In genomic region chr19:42129509-42130293, GRCm38 (mm10) we compare ENCODE assay signal across 8 mouse cellular contexts. TPM values are rescaled to one million over a fixed set of nuclear protein-coding genes. Genes with fewer than 3 reads are reported as not detected.
DNase-seq lines count a peak whose midpoint lies in the region; ATAC-seq and TF ChIP-seq lines count a peak whose summit lies in the region.

No protein-coding gene starts in this region.

- 15% methylated on average over 14 of the region's 14 CpGs for WGBS in thymus, adult 2 months
- WGBS in intestine, postnatal 0 days: 48% methylated on average over 14 of the region's 14 CpGs
- 26% methylated on average over 14 of the region's 14 CpGs for WGBS in neural tube, embryonic 11.5 days

- H3K4me2 ChIP-seq in intestine, postnatal 0 days (replicated peaks; ENCODE audit: low read depth): peak overlapping the region; percentile 90
- H3K4me2 ChIP-seq in neural tube, embryonic 11.5 days (ENCODE audit: low read depth): peak overlapping the region; percentile 94

- no peaks in the 10 kb centered on the region for H3K27me3 ChIP-seq in thymus, adult 2 months (ENCODE audit: control insufficient read depth, insufficient read depth, low read length)
- H3K27me3 ChIP-seq in intestine, postnatal 0 days (replicated peaks; ENCODE audit: control insufficient read depth, insufficient read depth, low read length): no peaks in the 10 kb centered on the region
- no peaks in the 10 kb centered on the region for H3K27me3 ChIP-seq in neural tube, embryonic 11.5 days (ENCODE audit: control insufficient read depth, insufficient read depth, low read length)

- TF ChIP-seq POLR2A in thymus, adult 2 months (IDR thresholded peaks at IDR 0.05; ENCODE audit: control insufficient read depth, extremely low read depth, insufficient read depth, low read length, poor library complexity): no peak

- no peaks in the 10 kb centered on the region for H3K36me3 ChIP-seq in thymus, adult 2 months (ENCODE audit: control insufficient read depth, insufficient read depth, low read length)
- peaks cover 5% of the 10 kb centered on the region for H3K36me3 ChIP-seq in intestine, postnatal 0 days (ENCODE audit: control insufficient read depth, insufficient read depth)
- H3K36me3 ChIP-seq in neural tube, embryonic 11.5 days (ENCODE audit: control insufficient read depth, insufficient read depth, low read length): no peaks in the 10 kb centered on the region

- no peak overlapping the region for H3K9ac ChIP-seq in intestine, postnatal 0 days (ENCODE audit: low read depth, low read length)
- H3K9ac ChIP-seq in neural tube, embryonic 11.5 days (ENCODE audit: low read length): peak overlapping the region; percentile 12

- H3K27ac ChIP-seq in thymus, adult 2 months (ENCODE audit: control insufficient read depth, insufficient read depth, low read length): peak overlapping the region; percentile 46
- H3K27ac ChIP-seq in intestine, postnatal 0 days (ENCODE audit: low read depth, low read length): peak overlapping the region; percentile 74
- no peak overlapping the region; the same call in 1 of the 2 replicates for H3K27ac ChIP-seq in neural tube, embryonic 11.5 days (ENCODE audit: low read depth, low read length)

- ATAC-seq in intestine, postnatal 0 days: peak; percentile 13
- 0 out of 2 replicates have a peak, but pooled peaks have one; percentile 18 for ATAC-seq in neural tube, embryonic 11.5 days (ENCODE audit: insufficient read depth, low FRiP score, low TSS enrichment)

- no peak for TF ChIP-seq CTCF in thymus, adult 2 months (IDR thresholded peaks at IDR 0.05; ENCODE audit: borderline replicate concordance, control insufficient read depth, extremely low read depth, insufficient read depth, low read length, poor library complexity)
- no peak for TF ChIP-seq CTCF in intestine, postnatal 0 days (IDR thresholded peaks at IDR 0.05; ENCODE audit: low read depth)

- no peaks in the 10 kb centered on the region for H3K9me3 ChIP-seq in intestine, postnatal 0 days (ENCODE audit: control insufficient read depth)
- H3K9me3 ChIP-seq in neural tube, embryonic 11.5 days (ENCODE audit: control insufficient read depth, low read length): no peaks in the 10 kb centered on the region

- peaks cover 17% of the 10 kb centered on the region for H3K4me1 ChIP-seq in thymus, adult 2 months (replicated peaks; ENCODE audit: control insufficient read depth, insufficient read depth, low read length)
- 0 out of 2 replicates have a peak, but pooled peaks cover 3% of the 10 kb centered on the region for H3K4me1 ChIP-seq in intestine, postnatal 0 days (replicated peaks; ENCODE audit: control insufficient read depth, insufficient read depth, low read length)
- peaks cover 13% of the 10 kb centered on the region for H3K4me1 ChIP-seq in neural tube, embryonic 11.5 days (ENCODE audit: control insufficient read depth, insufficient read depth, low read length)

- DNase-seq in cerebellum, adult 9-11 months: peak; percentile 42
- DNase-seq in cerebellum, postnatal 4 days (ENCODE audit: low spot score in 2 of 2): no peak
- DNase-seq in thymus, adult 2 months: peak; percentile 22
- DNase-seq in thymus, postnatal 10 days (ENCODE audit: low spot score in 2 of 2): no peak
- DNase-seq in neural tube, embryonic 11.5 days (ENCODE audit: low spot score): peak; percentile 30
- DNase-seq in gastrocnemius, postnatal 10 days: no peak
- DNase-seq in thymus, postnatal 14 days: no peak

- H3K4me3 ChIP-seq in thymus, adult 2 months (ENCODE audit: control insufficient read depth, insufficient read depth, low read length): no peak overlapping the region
- peak overlapping the region; percentile 58 for H3K4me3 ChIP-seq in intestine, postnatal 0 days (ENCODE audit: low read depth, low read length)
- H3K4me3 ChIP-seq in neural tube, embryonic 11.5 days (ENCODE audit: low read depth, low read length): peak overlapping the region; percentile 55

RNA-seq across cellular contexts. Expression of gene Avpi1, which starts 0.8 kb away (rescaled TPM):
- 13.0 and 15.9 TPM in 2 replicates for polyA plus RNA-seq in thymus, adult 2 months (2012; rRNA removed)
- 39.8 and 40.5 TPM in 2 replicates for polyA plus RNA-seq in intestine, postnatal 0 days (2015; fragmentation: Nextera tagmentation; extraction: Ambion mirVana)
- polyA plus RNA-seq in neural tube, embryonic 11.5 days (2014; fragmentation: Nextera tagmentation; extraction: Ambion mirVana): 13.0 and 13.6 TPM in 2 replicates
- total RNA-seq in gastrocnemius, postnatal 10 days (2021): 10 to 100 TPM in 1 of 2 experiments, 1 to 10 TPM in 1; 8.3 to 10.3 TPM

RNA-seq across cellular contexts. Expression of gene Marveld1, which starts 17.5 kb away (rescaled TPM):
- polyA plus RNA-seq in thymus, adult 2 months (2012; rRNA removed): 44.4 and 45.7 TPM in 2 replicates
- 9.0 and 9.6 TPM in 2 replicates for polyA plus RNA-seq in intestine, postnatal 0 days (2015; fragmentation: Nextera tagmentation; extraction: Ambion mirVana)
- polyA plus RNA-seq in neural tube, embryonic 11.5 days (2014; fragmentation: Nextera tagmentation; extraction: Ambion mirVana): 9.2 and 10.1 TPM in 2 replicates
- total RNA-seq in gastrocnemius, postnatal 10 days (2021): 10 to 100 TPM; 16.9 to 23.5 TPM

RNA-seq across cellular contexts. Expression of gene Zfyve27, which starts 34.0 kb away (rescaled TPM):
- 89.7 and 96.4 TPM in 2 replicates for polyA plus RNA-seq in thymus, adult 2 months (2012; rRNA removed)
- 13.3 and 14.7 TPM in 2 replicates for polyA plus RNA-seq in intestine, postnatal 0 days (2015; fragmentation: Nextera tagmentation; extraction: Ambion mirVana)
- polyA plus RNA-seq in neural tube, embryonic 11.5 days (2014; fragmentation: Nextera tagmentation; extraction: Ambion mirVana): 21.1 and 23.7 TPM in 2 replicates
- 10 to 100 TPM; 12.5 to 17.4 TPM for total RNA-seq in gastrocnemius, postnatal 10 days (2021)

RNA-seq across cellular contexts. Expression of gene Pi4k2a, which starts 39.4 kb away (rescaled TPM):
- 36.8 and 42.2 TPM in 2 replicates for polyA plus RNA-seq in thymus, adult 2 months (2012; rRNA removed)
- polyA plus RNA-seq in intestine, postnatal 0 days (2015; fragmentation: Nextera tagmentation; extraction: Ambion mirVana): 47.2 and 52.2 TPM in 2 replicates
- 28.9 and 29.6 TPM in 2 replicates for polyA plus RNA-seq in neural tube, embryonic 11.5 days (2014; fragmentation: Nextera tagmentation; extraction: Ambion mirVana)
- 10 to 100 TPM; 13.3 to 14.7 TPM for total RNA-seq in gastrocnemius, postnatal 10 days (2021)

RNA-seq across cellular contexts. Expression of gene Morn4, which starts 43.5 kb away (rescaled TPM):
- 0.98 and 1.1 TPM in 2 replicates for polyA plus RNA-seq in thymus, adult 2 months (2012; rRNA removed)
- polyA plus RNA-seq in intestine, postnatal 0 days (2015; fragmentation: Nextera tagmentation; extraction: Ambion mirVana): 14.5 and 15.9 TPM in 2 replicates
- polyA plus RNA-seq in neural tube, embryonic 11.5 days (2014; fragmentation: Nextera tagmentation; extraction: Ambion mirVana): 72.0 and 78.9 TPM in 2 replicates
- total RNA-seq in gastrocnemius, postnatal 10 days (2021): 1 to 10 TPM; 1.8 to 2.6 TPM

Comparison
In these comparisons a context has a peak if more than half of its experiments do, and no peak if none do; other contexts are left out.
1. DNase-seq: peak in cerebellum, adult 9-11 months (single experiment), thymus, adult 2 months (single experiment) and neural tube, embryonic 11.5 days (single experiment); none in cerebellum, postnatal 4 days (0 of 2), thymus, postnatal 10 days (0 of 2), gastrocnemius, postnatal 10 days (single experiment) and thymus, postnatal 14 days (single experiment).